Mouse (Mus musculus): ENCODE results near the gene Gm20815. TPM values are rescaled to one million over a fixed set of nuclear protein-coding genes. Genes with fewer than 3 reads are reported as not detected.

The Gm20815 gene
- not detected for polyA plus RNA-seq (2014; fragmentation: Illumina TruSeq; extraction: RNeasy Lipid Tissue Mini Kit (QIAGEN cat#74804); ENCODE audit: insufficient read depth, low read depth, low replicate concordance)

DNA sequence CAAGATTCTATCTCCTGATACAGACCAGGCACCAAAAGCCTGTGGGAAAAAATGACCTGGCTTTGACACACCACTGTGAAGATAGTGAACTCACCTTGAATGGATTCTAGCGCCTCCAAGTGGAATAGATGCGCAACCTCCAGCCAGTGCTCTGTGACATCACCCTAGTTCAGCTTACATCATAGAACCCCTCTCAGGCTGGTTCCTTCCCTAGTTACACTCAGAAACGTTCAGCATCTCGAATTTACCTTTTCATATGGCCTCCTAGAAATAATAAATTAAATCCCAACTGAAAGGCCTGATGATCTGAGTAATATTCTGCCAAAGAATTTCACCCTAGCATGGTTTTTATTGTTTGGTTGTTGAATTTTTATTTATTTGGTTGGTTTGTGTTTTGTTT, at the start of gene Gm20815:
Gm20815 (minus strand) TSS at position 101 of the 400 bp plus-strand sequence.

